Mouse (Mus musculus) brain, embryonic 14.5 days (tissue): ENCODE measurements around the gene Rbm26.

Experiments
- CTCF ChIP-seq: fragments of 200-500 bp; IDR thresholded peaks from 2 replicates; pipeline ENCODE4 v1.5.1; 2012; ENCODE audit warnings: inconsistent platforms, mild to moderate bottlenecking, moderate library complexity, borderline replicate concordance; ENCODE audit not compliant: insufficient read depth, insufficient read length; ENCODE audit errors: extremely low read depth
- POLR2A ChIP-seq: fragments of 200-500 bp; IDR thresholded peaks from 2 replicates; pipeline ENCODE4 v1.6.1; 2012; ENCODE audit warnings: mild to moderate bottlenecking, inconsistent platforms, borderline replicate concordance; ENCODE audit not compliant: poor library complexity, insufficient read depth, insufficient read length, severe bottlenecking; ENCODE audit errors: extremely low read depth

DNA sequence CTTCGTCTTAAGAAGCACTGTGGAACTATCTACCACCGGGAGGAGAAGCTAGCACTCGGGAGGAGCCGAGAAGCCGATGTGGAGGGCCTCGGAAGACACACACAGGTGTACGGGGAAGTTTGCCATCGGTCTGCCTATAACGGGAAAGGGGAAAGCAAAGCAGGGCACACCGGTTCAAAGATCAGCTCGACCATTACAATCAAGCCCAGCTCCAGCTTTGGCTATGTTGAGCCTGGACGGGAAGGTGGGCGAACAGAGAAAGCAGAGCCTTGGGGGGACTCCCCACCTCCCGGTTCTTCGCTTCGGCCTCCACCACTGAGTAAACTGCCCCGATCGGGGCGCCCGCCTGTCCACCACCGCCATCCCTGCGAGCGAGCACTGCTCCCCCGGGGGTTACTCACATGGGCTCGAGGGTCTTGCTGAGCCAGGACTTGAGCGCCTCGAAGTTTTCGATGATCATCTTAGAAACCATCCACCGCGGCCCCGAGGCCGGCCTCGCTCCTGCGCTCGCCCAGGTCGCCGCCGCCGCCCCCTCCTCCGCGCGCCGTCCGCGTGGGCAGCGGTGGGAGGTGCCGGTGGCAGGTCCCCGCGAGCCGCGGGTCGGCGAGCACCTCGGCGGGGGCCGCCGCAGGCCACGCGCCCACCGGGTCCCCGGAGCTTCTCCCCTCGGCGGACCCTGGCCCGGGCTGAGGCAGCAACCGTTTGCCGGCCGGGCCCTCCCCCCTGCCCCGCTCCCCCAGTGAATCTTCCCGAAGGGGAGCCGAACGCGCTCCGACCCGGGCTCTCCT, 552 bp downstream of the Rbm26 start:
- no peak for TF ChIP-seq POLR2A
- no peak for TF ChIP-seq CTCF
